Mouse (Mus musculus): ENCODE data around the gene Cldn6. TPM values are rescaled to one million over a fixed set of nuclear protein-coding genes. Genes with fewer than 3 reads are reported as not detected.

The Cldn6 gene
- total and polyA plus RNA-seq, 3 experiments: not detected

DNA sequence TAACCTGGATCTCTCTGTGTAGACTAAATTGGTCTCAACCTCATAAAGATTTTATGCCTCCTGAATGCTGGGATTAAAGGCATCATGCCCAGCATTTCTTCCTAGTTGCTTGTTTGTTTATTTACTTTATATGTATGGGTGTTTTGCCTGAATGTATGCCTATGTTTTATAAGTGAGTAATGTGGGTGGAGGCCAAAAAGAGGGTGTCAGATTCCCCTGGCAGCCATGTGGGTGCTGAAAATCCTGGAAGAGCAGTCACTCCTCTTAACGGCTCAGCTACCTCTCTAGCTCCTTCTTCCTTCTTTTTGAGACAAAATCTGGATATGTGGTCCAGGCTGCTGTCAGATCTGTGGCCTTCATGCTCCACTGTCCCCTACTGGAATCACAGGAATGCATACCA is 51.4 kb downstream of the Cldn6 start:
- in situ Hi-C loops (cut with MboI; ENCODE audit: low pct_ligation_motif_present, low pct_unique_long_range_greater_than_20kb, low sequenced_read_pairs): no loop called here
- no peak overlapping the region for H3K4me2 ChIP-seq (ENCODE audit: insufficient read depth, low read depth, poor library complexity, severe bottlenecking)
- no peak overlapping the region for H3K4me3 ChIP-seq (replicated peaks in 1 of 3; ENCODE audit: low read depth in 2 of 3, low read length in 2 of 3, poor library complexity in 1 of 3)
- no peak for TF ChIP-seq E2F4 (IDR thresholded peaks at IDR 0.05; ENCODE audit: insufficient replicate concordance, low read depth, low read length)
- no peak for TF ChIP-seq USF1 (IDR thresholded peaks at IDR 0.05; ENCODE audit: low read depth, low read length)
- TF ChIP-seq ZNF384 (IDR thresholded peaks at IDR 0.05; ENCODE audit: low read depth, low read length): no peak
- H3K27ac ChIP-seq (ENCODE audit: insufficient read depth, low read depth): no peak overlapping the region
- peaks cover 22 to 39% of the 10 kb centered on the region in 2 experiments for H3K36me3 ChIP-seq (replicated peaks in 1 of 2; ENCODE audit: control insufficient read depth in 1 of 2, insufficient read depth in 1 of 2, low read length in 1 of 2)
- H3K4me1 ChIP-seq (ENCODE audit: control insufficient read depth in 1 of 2, insufficient read depth in 2 of 2): peaks cover 0 to 11% of the 10 kb centered on the region in 2 experiments; a peak in 3 of 4 replicates
- H3K27me3 ChIP-seq (replicated peaks): no peaks in the 10 kb centered on the region
- H3K9ac ChIP-seq (ENCODE audit: insufficient read depth, low read depth): no peak overlapping the region
- dilution Hi-C loops (cut with MboI; ENCODE audit: extremely low pct_ligation_motif_present, extremely low pct_unique_long_range_greater_than_20kb, low sequenced_read_pairs): no loop called here
- H3K9me3 ChIP-seq (replicated peaks; ENCODE audit: low read length): no peaks in the 10 kb centered on the region
- no peaks in the 10 kb centered on the region; the same call in 1 of the 2 replicates for H3K79me2 ChIP-seq (replicated peaks; ENCODE audit: control insufficient read depth, extremely low read depth, insufficient read depth, poor library complexity, severe bottlenecking)
- no peak for DNase-seq (ENCODE audit: extremely low read depth)

Other genes with a start within 250 kb of the Cldn6 start
Only the 20 nearest of the 25 such genes appear.
- gene Zfp213, start 115.0 kb upstream of the Cldn6 start, total RNA-seq (2012; rRNA removed): 10.9 and 11.4 TPM in 2 replicates
- 8.5 and 9.4 TPM in 2 replicates for gene Zfp213, start 115.0 kb upstream of the Cldn6 start, total RNA-seq (2014; rRNA removed)
- 7.1 and 8.0 TPM in 2 replicates for gene Zfp213, start 115.0 kb upstream of the Cldn6 start, polyA plus RNA-seq (2012; ENCODE audit: insufficient read length, low read depth)
- 0.30 TPM in 1 of 2 replicates, not detected in the other for gene Zfp13, start 79.8 kb upstream of the Cldn6 start, total RNA-seq (2012; rRNA removed)
- gene Zfp13, start 79.8 kb upstream of the Cldn6 start, total RNA-seq (2014; rRNA removed): not detected in 2 replicates
- not detected in 2 replicates for gene Zfp13, start 79.8 kb upstream of the Cldn6 start, polyA plus RNA-seq (2012; ENCODE audit: insufficient read length, low read depth)
- gene Zscan10, start 78.4 kb upstream of the Cldn6 start, total RNA-seq (2012; rRNA removed): not detected in 2 replicates
- not detected in 2 replicates for gene Zscan10, start 78.4 kb upstream of the Cldn6 start, total RNA-seq (2014; rRNA removed)
- not detected in 2 replicates for gene Zscan10, start 78.4 kb upstream of the Cldn6 start, polyA plus RNA-seq (2012; ENCODE audit: insufficient read length, low read depth)
- gene Mmp25, start 34.0 kb upstream of the Cldn6 start, total RNA-seq (2012; rRNA removed): 0.04 TPM in 1 of 2 replicates, not detected in the other
- gene Mmp25, start 34.0 kb upstream of the Cldn6 start, total RNA-seq (2014; rRNA removed): 0.04 TPM in 1 of 2 replicates, not detected in the other
- gene Mmp25, start 34.0 kb upstream of the Cldn6 start, polyA plus RNA-seq (2012; ENCODE audit: insufficient read length, low read depth): not detected in 2 replicates
- gene Bicdl2, start 18.7 kb upstream of the Cldn6 start, total RNA-seq (2012; rRNA removed): not detected in 2 replicates
- not detected in 2 replicates for gene Bicdl2, start 18.7 kb upstream of the Cldn6 start, total RNA-seq (2014; rRNA removed)
- 0.25 TPM in 1 of 2 replicates, not detected in the other for gene Bicdl2, start 18.7 kb upstream of the Cldn6 start, polyA plus RNA-seq (2012; ENCODE audit: insufficient read length, low read depth)
- 7.3 and 8.9 TPM in 2 replicates for gene Hcfc1r1, start 5.7 kb upstream of the Cldn6 start, total RNA-seq (2012; rRNA removed)
- gene Hcfc1r1, start 5.7 kb upstream of the Cldn6 start, total RNA-seq (2014; rRNA removed): 3.9 and 6.0 TPM in 2 replicates
- 17.4 and 26.5 TPM in 2 replicates for gene Hcfc1r1, start 5.7 kb upstream of the Cldn6 start, polyA plus RNA-seq (2012; ENCODE audit: insufficient read length, low read depth)
- 40.1 and 41.4 TPM in 2 replicates for gene Thoc6, start 5.4 kb upstream of the Cldn6 start, total RNA-seq (2012; rRNA removed)
- gene Thoc6, start 5.4 kb upstream of the Cldn6 start, total RNA-seq (2014; rRNA removed): 31.5 and 37.9 TPM in 2 replicates
- 34.8 and 37.4 TPM in 2 replicates for gene Thoc6, start 5.4 kb upstream of the Cldn6 start, polyA plus RNA-seq (2012; ENCODE audit: insufficient read length, low read depth)
- 4.3 and 5.1 TPM in 2 replicates for gene Tnfrsf12a, start 1.8 kb upstream of the Cldn6 start, total RNA-seq (2012; rRNA removed)
- 1.5 and 2.3 TPM in 2 replicates for gene Tnfrsf12a, start 1.8 kb upstream of the Cldn6 start, total RNA-seq (2014; rRNA removed)
- gene Tnfrsf12a, start 1.8 kb upstream of the Cldn6 start, polyA plus RNA-seq (2012; ENCODE audit: insufficient read length, low read depth): 0.64 and 1.2 TPM in 2 replicates
- 0.08 TPM in 1 of 2 replicates, not detected in the other for gene Cldn9, start 4.8 kb downstream of the Cldn6 start, total RNA-seq (2012; rRNA removed)
- not detected in 2 replicates for gene Cldn9, start 4.8 kb downstream of the Cldn6 start, total RNA-seq (2014; rRNA removed)
- gene Cldn9, start 4.8 kb downstream of the Cldn6 start, polyA plus RNA-seq (2012; ENCODE audit: insufficient read length, low read depth): not detected in 2 replicates
- gene 1520401A03Rik, start 43.5 kb downstream of the Cldn6 start, total RNA-seq (2012; rRNA removed): 0.08 TPM in 1 of 2 replicates, not detected in the other
- not detected in 2 replicates for gene 1520401A03Rik, start 43.5 kb downstream of the Cldn6 start, total RNA-seq (2014; rRNA removed)
- not detected in 2 replicates for gene 1520401A03Rik, start 43.5 kb downstream of the Cldn6 start, polyA plus RNA-seq (2012; ENCODE audit: insufficient read length, low read depth)
- gene Pkmyt1, start 47.1 kb downstream of the Cldn6 start, total RNA-seq (2012; rRNA removed): 21.4 and 25.4 TPM in 2 replicates
- 11.4 and 12.6 TPM in 2 replicates for gene Pkmyt1, start 47.1 kb downstream of the Cldn6 start, total RNA-seq (2014; rRNA removed)
- 30.7 and 37.0 TPM in 2 replicates for gene Pkmyt1, start 47.1 kb downstream of the Cldn6 start, polyA plus RNA-seq (2012; ENCODE audit: insufficient read length, low read depth)
- 2.0 and 2.8 TPM in 2 replicates for gene Paqr4, start 61.6 kb downstream of the Cldn6 start, total RNA-seq (2012; rRNA removed)
- 0.47 and 1.0 TPM in 2 replicates for gene Paqr4, start 61.6 kb downstream of the Cldn6 start, total RNA-seq (2014; rRNA removed)
- 0.80 and 1.1 TPM in 2 replicates for gene Paqr4, start 61.6 kb downstream of the Cldn6 start, polyA plus RNA-seq (2012; ENCODE audit: insufficient read length, low read depth)
- gene Kremen2, start 66.6 kb downstream of the Cldn6 start, total RNA-seq (2012; rRNA removed): 0.34 and 0.55 TPM in 2 replicates
- gene Kremen2, start 66.6 kb downstream of the Cldn6 start, total RNA-seq (2014; rRNA removed): 0.14 and 0.23 TPM in 2 replicates
- 0.21 and 0.23 TPM in 2 replicates for gene Kremen2, start 66.6 kb downstream of the Cldn6 start, polyA plus RNA-seq (2012; ENCODE audit: insufficient read length, low read depth)
- 26.9 and 28.3 TPM in 2 replicates for gene Flywch1, start 92.4 kb downstream of the Cldn6 start, total RNA-seq (2012; rRNA removed)
- 18.8 and 22.2 TPM in 2 replicates for gene Flywch1, start 92.4 kb downstream of the Cldn6 start, total RNA-seq (2014; rRNA removed)
- 22.0 and 23.4 TPM in 2 replicates for gene Flywch1, start 92.4 kb downstream of the Cldn6 start, polyA plus RNA-seq (2012; ENCODE audit: insufficient read length, low read depth)
- gene Flywch2, start 106.8 kb downstream of the Cldn6 start, total RNA-seq (2012; rRNA removed): not detected in 2 replicates
- not detected in 2 replicates for gene Flywch2, start 106.8 kb downstream of the Cldn6 start, total RNA-seq (2014; rRNA removed)
- not detected in 2 replicates for gene Flywch2, start 106.8 kb downstream of the Cldn6 start, polyA plus RNA-seq (2012; ENCODE audit: insufficient read length, low read depth)
- gene Srrm2, start 111.3 kb downstream of the Cldn6 start, total RNA-seq (2012; rRNA removed): 83.6 and 90.4 TPM in 2 replicates
- gene Srrm2, start 111.3 kb downstream of the Cldn6 start, total RNA-seq (2014; rRNA removed): 18.3 and 26.7 TPM in 2 replicates
- gene Srrm2, start 111.3 kb downstream of the Cldn6 start, polyA plus RNA-seq (2012; ENCODE audit: insufficient read length, low read depth): 339 and 383 TPM in 2 replicates
- gene Elob, start 149.9 kb downstream of the Cldn6 start, total RNA-seq (2012; rRNA removed): 381 and 386 TPM in 2 replicates
- 371 and 534 TPM in 2 replicates for gene Elob, start 149.9 kb downstream of the Cldn6 start, total RNA-seq (2014; rRNA removed)
- 250 and 306 TPM in 2 replicates for gene Elob, start 149.9 kb downstream of the Cldn6 start, polyA plus RNA-seq (2012; ENCODE audit: insufficient read length, low read depth)
- not detected in 2 replicates for gene Prss33, start 156.8 kb downstream of the Cldn6 start, total RNA-seq (2012; rRNA removed)
- gene Prss33, start 156.8 kb downstream of the Cldn6 start, total RNA-seq (2014; rRNA removed): not detected in 2 replicates
- gene Prss33, start 156.8 kb downstream of the Cldn6 start, polyA plus RNA-seq (2012; ENCODE audit: insufficient read length, low read depth): not detected in 2 replicates
- gene Prss32, start 164.6 kb downstream of the Cldn6 start, total RNA-seq (2012; rRNA removed): not detected in 2 replicates
- not detected in 2 replicates for gene Prss32, start 164.6 kb downstream of the Cldn6 start, total RNA-seq (2014; rRNA removed)
- not detected in 2 replicates for gene Prss32, start 164.6 kb downstream of the Cldn6 start, polyA plus RNA-seq (2012; ENCODE audit: insufficient read length, low read depth)
- gene Prss41, start 164.9 kb downstream of the Cldn6 start, total RNA-seq (2012; rRNA removed): 0.46 and 1.0 TPM in 2 replicates
- 0.16 TPM in 2 replicates for gene Prss41, start 164.9 kb downstream of the Cldn6 start, total RNA-seq (2014; rRNA removed)
- gene Prss41, start 164.9 kb downstream of the Cldn6 start, polyA plus RNA-seq (2012; ENCODE audit: insufficient read length, low read depth): 0.22 and 0.24 TPM in 2 replicates